Mouse (Mus musculus) MEL-GATA-1-ER (cell line): ENCODE measurements around the gene Cenpo.

Experiments used
- DNase-seq: peaks from one replicate; pipeline ENCODE4 v3.0.0-alpha.2; 2012; ENCODE audit warnings: low read depth; ENCODE audit errors: extremely low read depth

Gene Cenpo

GRCm38 (mm10) chr12:4199271-4199670 lies 34.8 kb downstream of the Cenpo start:
- no peak for DNase-seq

GRCm38 (mm10) chr12:4198702-4199101 lies 35.4 kb downstream of the Cenpo start:
- no peak for DNase-seq

- no peak for DNase-seq
These were observed 39.5 kb downstream of the Cenpo start for GRCm38 (mm10) chr12:4194643-4195042.

GRCm38 (mm10) chr12:4193025-4193740 lies 40.9 kb downstream of the Cenpo start:
- DNase-seq, result no peak

GRCm38 (mm10) chr12:4192514-4192913 lies 41.6 kb downstream of the Cenpo start:
- DNase-seq, result no peak

- peak; percentile 31 for DNase-seq
These were observed 45.0 kb downstream of the Cenpo start for GRCm38 (mm10) chr12:4189060-4189447.

- DNase-seq, result peak; percentile 3
These were observed 45.7 kb downstream of the Cenpo start for GRCm38 (mm10) chr12:4188171-4189059.

- DNase-seq, result no peak
These were observed 49.4 kb downstream of the Cenpo start for GRCm38 (mm10) chr12:4184648-4185047.

GRCm38 (mm10) chr12:4180507-4180906 lies 53.6 kb downstream of the Cenpo start:
- no peak for DNase-seq

GRCm38 (mm10) chr12:4179671-4180233 lies 54.3 kb downstream of the Cenpo start:
- no peak for DNase-seq

- DNase-seq, result no peak
These were observed 55.3 kb downstream of the Cenpo start for GRCm38 (mm10) chr12:4178839-4179238.

GRCm38 (mm10) chr12:4173108-4173790 lies 60.8 kb downstream of the Cenpo start:
- no peak for DNase-seq

- DNase-seq, result no peak
These were observed 64.5 kb downstream of the Cenpo start for GRCm38 (mm10) chr12:4169622-4170021.

GRCm38 (mm10) chr12:4169058-4169457 lies 65.0 kb downstream of the Cenpo start:
- no peak for DNase-seq

- DNase-seq, result no peak
These were observed 67.1 kb downstream of the Cenpo start for GRCm38 (mm10) chr12:4166970-4167369.

- no peak for DNase-seq
These were observed 71.2 kb downstream of the Cenpo start for GRCm38 (mm10) chr12:4162886-4163285.

- no peak for DNase-seq
These were observed 73.8 kb downstream of the Cenpo start for GRCm38 (mm10) chr12:4160322-4160721.

- no peak for DNase-seq
These were observed 75.0 kb downstream of the Cenpo start for GRCm38 (mm10) chr12:4158868-4159632.

- no peak for DNase-seq
These were observed 75.9 kb downstream of the Cenpo start for GRCm38 (mm10) chr12:4158179-4158578.

- no peak for DNase-seq
These were observed 76.6 kb downstream of the Cenpo start for GRCm38 (mm10) chr12:4157466-4157865.

GRCm38 (mm10) chr12:4151969-4152368 lies 82.1 kb downstream of the Cenpo start:
- no peak for DNase-seq
